9 mouse cellular contexts compared by ENCODE assay signal in genomic region chr2:28387422-28387836, GRCm38 (mm10). TPM values are rescaled to one million over a fixed set of nuclear protein-coding genes. Genes with fewer than 3 reads are reported as not detected.
DNase-seq lines count a peak whose midpoint lies in the region; ATAC-seq lines count a peak whose summit lies in the region.
"Had no signal": no experiment of that assay in that cellular context is flagged by ENCODE, and none has a peak within 500 bp of the region (broad histone marks: within the 10 kb centered on the region; RNA-seq: fewer than 3 reads in every experiment).

No protein-coding gene starts in this region.

- no peak overlapping the region for H3K4me2 ChIP-seq in neural tube, embryonic 11.5 days (ENCODE audit: low read depth)
- H3K4me2 ChIP-seq: limb, embryonic 12.5 days had no signal

- H3K4me3 ChIP-seq in embryonic facial prominence, embryonic 10.5 days, result no peak overlapping the region
- H3K4me3 ChIP-seq in neural tube, embryonic 11.5 days (ENCODE audit: low read depth, low read length), result no peak overlapping the region
- H3K4me3 ChIP-seq: limb, embryonic 12.5 days had no signal

- H3K9me3 ChIP-seq in embryonic facial prominence, embryonic 10.5 days, result no peaks in the 10 kb centered on the region
- no peaks in the 10 kb centered on the region for H3K9me3 ChIP-seq in neural tube, embryonic 11.5 days (ENCODE audit: control insufficient read depth, low read length)
- H3K9me3 ChIP-seq: limb, embryonic 12.5 days had no signal

- DNase-seq in gastrocnemius, postnatal 14 days, result peak; percentile 39
- DNase-seq in gastrocnemius, adult 18-20 months (ENCODE audit: low spot score), result no peak
- DNase-seq in embryonic facial prominence, embryonic 10.5 days (ENCODE audit: low spot score), result peak; percentile 44
- peak; percentile 10 to 17 for DNase-seq in heart, postnatal 36 days
- peak; percentile 57 to 65 for DNase-seq in layer of hippocampus, postnatal 36 days
- DNase-seq in neural tube, embryonic 11.5 days (ENCODE audit: low spot score), result peak; percentile 66
- DNase-seq in ovary, postnatal 36 days (ENCODE audit: low spot score), result no peak
- no peak for DNase-seq in adipocyte (ENCODE audit: low spot score)

- H3K27ac ChIP-seq in embryonic facial prominence, embryonic 10.5 days (replicated peaks), result peak overlapping the region; percentile 60
- H3K27ac ChIP-seq in neural tube, embryonic 11.5 days (ENCODE audit: low read depth, low read length), result 0 out of 2 replicates have a peak overlapping the region, but pooled peaks have one; percentile 20
- H3K27ac ChIP-seq: limb, embryonic 12.5 days had no signal

- no peaks in the 10 kb centered on the region; the same call in 1 of the 2 replicates for H3K27me3 ChIP-seq in embryonic facial prominence, embryonic 10.5 days (replicated peaks; ENCODE audit: low read depth, poor library complexity, severe bottlenecking)
- H3K27me3 ChIP-seq in neural tube, embryonic 11.5 days (ENCODE audit: control insufficient read depth, insufficient read depth, low read length), result no peaks in the 10 kb centered on the region
- H3K27me3 ChIP-seq: limb, embryonic 12.5 days had no signal

- ATAC-seq in neural tube, embryonic 11.5 days (ENCODE audit: insufficient read depth, low FRiP score, low TSS enrichment), result peak; percentile 60

- intact Hi-C loops in gastrocnemius, postnatal 14 days (cut with DNase I; ENCODE audit: low total_unique reads), result no loop called here
- intact Hi-C loops in heart, postnatal 36 days (cut with DNase I), result no loop called here

- peaks cover 25% of the 10 kb centered on the region for H3K4me1 ChIP-seq in embryonic facial prominence, embryonic 10.5 days
- H3K4me1 ChIP-seq in neural tube, embryonic 11.5 days (ENCODE audit: control insufficient read depth, insufficient read depth, low read length), result peaks cover 12% of the 10 kb centered on the region; the same call in 1 of the 2 replicates

- WGBS in embryonic facial prominence, embryonic 10.5 days, result 12% methylated on average over 6 of the region's 6 CpGs
- 10% methylated on average over 6 of the region's 6 CpGs for WGBS in neural tube, embryonic 11.5 days

- H3K36me3 ChIP-seq in embryonic facial prominence, embryonic 10.5 days (replicated peaks), result no peaks in the 10 kb centered on the region
- no peaks in the 10 kb centered on the region for H3K36me3 ChIP-seq in neural tube, embryonic 11.5 days (ENCODE audit: control insufficient read depth, insufficient read depth, low read length)
- H3K36me3 ChIP-seq: limb, embryonic 12.5 days had no signal

- H3K9ac ChIP-seq in neural tube, embryonic 11.5 days (ENCODE audit: low read length), result no peak overlapping the region
- H3K9ac ChIP-seq: limb, embryonic 12.5 days had no signal

RNA-seq across cellular contexts. Expression of gene Ppp1r26, which starts 59.2 kb away (rescaled TPM):
- total RNA-seq in gastrocnemius, postnatal 14 days (2021), result 1 to 10 TPM; 1.5 to 2.7 TPM
- total RNA-seq in gastrocnemius, adult 18-20 months (2021), result 1 to 10 TPM; 2.4 to 3.0 TPM
- polyA plus RNA-seq in embryonic facial prominence, embryonic 10.5 days (2016; fragmentation: Nextera tagmentation; extraction: Ambion mirVana), result 5.0 and 5.3 TPM in 2 replicates
- total RNA-seq in heart, postnatal 36 days (2021), result 1 to 10 TPM; 3.2 to 4.7 TPM
- total RNA-seq in layer of hippocampus, postnatal 36 days (2021), result 10 to 100 TPM; 14.5 to 18.0 TPM
- polyA plus RNA-seq in neural tube, embryonic 11.5 days (2014; fragmentation: Nextera tagmentation; extraction: Ambion mirVana), result 4.0 and 5.0 TPM in 2 replicates

Comparison
In these comparisons a context has a peak if more than half of its experiments do, and no peak if none do; other contexts are left out.
1. DNase-seq: peak in gastrocnemius, postnatal 14 days (single experiment), embryonic facial prominence, embryonic 10.5 days (single experiment), heart, postnatal 36 days (2 of 2), layer of hippocampus, postnatal 36 days (2 of 2) and neural tube, embryonic 11.5 days (single experiment); none in gastrocnemius, adult 18-20 months (single experiment), ovary, postnatal 36 days (single experiment) and adipocyte (single experiment).